Mouse (Mus musculus): ENCODE data around the gene Trim14.

- TF ChIP-seq CTCF (IDR thresholded peaks at IDR 0.05; ENCODE audit: low read depth), result no peak
- TF ChIP-seq EP300 (IDR thresholded peaks at IDR 0.05; ENCODE audit: low read depth), result no peak
Observed at GRCm38 (mm10) chr4:46555762-46556161, 19.8 kb upstream of the Trim14 start.
